Mouse (Mus musculus): ENCODE results near the gene Zbtb38.

The Zbtb38 gene

DNA sequence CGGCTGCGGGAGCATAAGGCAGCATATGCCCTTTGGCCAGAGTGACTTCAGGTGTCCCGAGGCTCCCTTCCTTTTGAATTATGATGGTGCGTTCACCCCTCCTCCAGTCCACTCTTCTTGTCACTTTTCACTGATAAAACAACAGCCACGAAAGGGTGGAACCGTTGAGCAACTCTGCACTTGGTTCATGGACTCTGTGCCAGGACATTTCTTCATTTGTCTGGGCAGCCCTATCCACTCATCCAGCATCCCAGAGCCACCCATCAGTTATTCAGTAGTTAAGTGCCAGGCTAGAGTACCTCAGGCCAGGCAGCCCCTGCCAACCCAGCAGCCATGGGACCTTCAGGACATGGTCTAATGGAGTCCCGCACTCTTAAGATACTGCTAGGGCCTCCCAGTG, 114.1 kb downstream of the Zbtb38 start:
- no peak for DNase-seq (ENCODE audit: low spot score in 2 of 2)

DNA sequence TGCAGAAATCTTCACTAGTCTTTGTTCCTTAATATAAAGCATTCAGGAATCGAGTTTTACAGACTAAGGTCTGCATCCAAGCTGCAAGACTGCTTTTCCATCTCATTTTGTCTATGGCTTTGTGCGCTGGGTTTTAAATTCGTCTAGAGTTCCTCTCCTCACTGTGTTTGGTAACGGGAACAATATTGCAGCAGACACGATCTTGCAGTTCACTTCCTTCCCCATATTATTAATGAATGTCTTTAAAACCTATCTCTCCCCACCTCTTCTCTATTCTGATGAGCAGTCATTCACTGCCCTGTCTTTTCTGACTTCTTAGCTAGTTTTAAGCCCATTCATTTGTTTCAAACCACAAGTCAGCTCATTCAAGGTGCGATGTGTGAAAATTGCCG, 115.5 kb downstream of the Zbtb38 start:
- DNase-seq (ENCODE audit: low spot score in 2 of 2) = no peak

DNA sequence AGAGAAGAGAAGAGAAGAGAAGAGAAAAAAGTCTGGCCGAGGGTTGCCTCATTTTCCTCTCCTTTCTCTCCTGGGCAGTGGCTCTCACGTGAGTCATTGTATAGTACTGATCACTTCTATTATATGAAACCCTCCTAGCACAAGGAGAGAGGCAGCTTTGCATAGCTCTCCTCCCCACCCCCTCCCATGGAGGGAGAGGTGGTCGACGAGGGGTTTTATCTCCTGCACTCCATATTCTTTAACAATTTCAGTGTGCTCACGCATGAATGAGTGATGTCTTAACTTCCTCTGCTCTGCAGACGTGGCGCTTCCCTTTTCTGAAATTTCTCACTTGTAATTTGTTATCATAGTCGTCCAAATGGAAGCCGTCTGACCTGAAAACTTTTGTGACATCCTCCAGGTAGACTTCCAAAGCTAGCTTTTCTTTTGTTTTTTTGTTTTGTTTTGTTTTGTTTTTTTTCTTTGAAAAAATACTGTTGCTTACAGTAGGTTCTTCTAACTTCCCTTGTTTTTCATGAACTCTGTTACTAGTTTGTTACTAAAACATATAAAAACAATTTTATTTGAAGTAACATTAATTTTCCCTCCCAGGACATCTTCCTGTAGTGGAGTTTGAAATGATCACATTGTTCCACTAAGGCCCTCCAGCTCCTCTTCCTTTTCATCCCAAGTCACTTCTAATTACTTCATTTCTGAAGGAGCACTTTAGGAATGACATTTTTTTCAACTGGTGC, 116.0 kb downstream of the Zbtb38 start:
- DNase-seq (ENCODE audit: low spot score in 2 of 2) = no peak

DNA sequence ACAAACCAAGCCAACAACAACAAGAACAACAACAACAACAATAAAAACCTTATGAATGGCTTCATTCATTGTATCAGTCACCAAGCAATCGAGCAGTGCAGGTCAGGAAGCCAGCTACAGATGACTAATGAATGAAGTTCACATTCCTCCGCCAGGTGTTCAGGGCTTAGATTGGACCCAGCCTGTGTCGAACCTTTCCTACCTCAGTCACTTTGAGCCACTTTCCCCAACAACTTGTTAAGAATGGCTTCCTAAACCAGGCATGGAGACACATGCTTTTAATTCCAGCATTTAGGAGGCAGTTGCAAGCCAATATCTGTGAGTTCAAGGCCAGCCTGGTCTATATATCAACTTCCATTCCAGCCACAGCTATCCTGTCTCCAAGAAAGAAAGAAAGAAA, 116.7 kb downstream of the Zbtb38 start:
- DNase-seq (ENCODE audit: low spot score in 2 of 2) = no peak

DNA sequence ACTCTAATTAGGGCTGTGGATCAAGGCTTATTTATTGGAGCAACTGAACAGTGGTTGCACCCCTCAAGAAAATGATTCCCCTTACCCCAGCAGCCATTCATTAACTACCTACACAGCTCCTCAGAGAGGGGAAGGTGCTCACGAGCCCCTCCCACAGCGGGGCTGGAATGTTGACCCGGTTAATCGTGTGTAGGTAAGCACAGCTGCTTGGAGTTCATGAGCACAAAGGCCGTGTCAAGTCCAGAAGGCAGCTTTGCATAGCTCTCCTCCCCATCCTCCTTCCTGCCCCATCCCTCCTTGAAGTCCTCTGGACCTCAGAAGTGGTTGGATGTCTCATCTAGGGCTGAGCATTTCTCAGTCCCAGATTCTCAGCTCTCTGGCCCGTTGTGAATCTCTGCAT, 117.5 kb downstream of the Zbtb38 start:
- no peak for DNase-seq (ENCODE audit: low spot score in 2 of 2)

DNA sequence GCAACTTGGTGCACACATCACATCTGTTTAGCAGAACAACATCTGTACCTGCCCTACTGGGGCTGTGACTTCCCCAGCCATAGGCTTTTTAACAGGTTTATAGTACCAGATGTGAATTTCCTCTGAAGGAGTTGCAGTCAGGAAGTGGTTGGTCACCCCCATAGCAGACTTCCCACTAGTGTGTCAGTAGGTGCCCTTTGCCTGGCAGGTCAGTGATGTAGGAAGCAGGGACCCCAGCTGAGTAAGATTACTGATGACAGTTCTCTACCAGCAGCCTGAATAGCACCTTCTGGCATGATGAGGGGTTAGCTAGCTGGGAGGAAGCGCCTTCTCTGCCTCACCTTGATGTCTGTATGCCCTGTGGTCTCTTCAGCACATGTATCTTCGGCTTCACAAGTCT, 118.9 kb downstream of the Zbtb38 start:
- DNase-seq (ENCODE audit: low spot score in 2 of 2) = no peak

Data from right cerebral cortex, postnatal 36 days (tissue).